Mouse (Mus musculus) fibroblast of lung, adult 2 months (primary cell): ENCODE data around the gene Gm7954.
"Not testable (repeated sequence)": the region's sequence is repeated elsewhere in the genome, so short reads cannot be mapped to it uniquely, and the experiment has no call there.

Experiments used
- DNase-seq: peaks from one replicate; pipeline ENCODE4 v3.0.0-alpha.2; 2011; ENCODE audit warnings: low read depth

The Gm7954 gene

DNA sequence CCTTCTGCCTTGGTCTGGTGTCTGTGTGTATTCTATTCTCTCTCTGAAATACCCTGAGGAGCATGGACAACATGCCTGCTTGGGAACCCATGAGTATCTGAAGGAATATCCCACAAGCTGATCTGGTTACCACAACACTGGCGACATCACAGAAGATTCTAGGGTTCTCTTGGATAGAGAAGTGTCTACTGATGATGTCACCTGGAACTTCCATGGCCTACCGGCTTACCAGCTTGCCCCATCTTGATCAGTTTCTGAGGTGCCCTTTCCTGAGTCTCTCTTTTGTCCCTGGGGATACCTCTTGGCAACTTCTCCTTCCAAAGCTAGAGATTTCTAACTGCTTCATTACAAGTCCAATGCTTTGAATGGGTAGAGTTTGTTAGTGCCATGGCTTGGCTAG lies at the start of gene Gm7954:
TSS of gene Gm7954 (minus strand) at position 101 of the 400 bp plus-strand sequence.
- DNase-seq = not testable (repeated sequence)

DNA sequence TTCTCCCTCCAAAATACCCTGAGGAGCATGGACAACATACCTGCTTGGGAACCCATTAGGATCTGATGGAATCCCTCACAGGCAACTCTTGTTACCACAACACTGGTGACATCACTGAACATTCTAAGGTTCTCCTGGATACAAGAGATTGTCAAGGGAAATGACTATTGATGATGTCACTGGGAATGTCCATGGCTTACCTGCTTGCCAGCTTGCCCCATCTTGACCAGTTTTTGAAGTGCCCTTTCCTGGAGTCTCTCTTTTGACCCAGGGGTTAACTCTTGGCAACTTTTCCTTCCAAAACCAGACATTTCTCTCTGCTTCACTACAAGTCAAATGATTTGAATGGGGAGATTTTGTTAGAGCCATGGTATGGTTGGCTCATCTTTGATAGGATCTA lies 36.1 kb upstream of the Gm7954 start, which contains the start of gene Gm3486:
TSS of gene Gm3486 (minus strand) at position 101 of the 400 bp plus-strand sequence.
- not testable (repeated sequence) for DNase-seq

DNA sequence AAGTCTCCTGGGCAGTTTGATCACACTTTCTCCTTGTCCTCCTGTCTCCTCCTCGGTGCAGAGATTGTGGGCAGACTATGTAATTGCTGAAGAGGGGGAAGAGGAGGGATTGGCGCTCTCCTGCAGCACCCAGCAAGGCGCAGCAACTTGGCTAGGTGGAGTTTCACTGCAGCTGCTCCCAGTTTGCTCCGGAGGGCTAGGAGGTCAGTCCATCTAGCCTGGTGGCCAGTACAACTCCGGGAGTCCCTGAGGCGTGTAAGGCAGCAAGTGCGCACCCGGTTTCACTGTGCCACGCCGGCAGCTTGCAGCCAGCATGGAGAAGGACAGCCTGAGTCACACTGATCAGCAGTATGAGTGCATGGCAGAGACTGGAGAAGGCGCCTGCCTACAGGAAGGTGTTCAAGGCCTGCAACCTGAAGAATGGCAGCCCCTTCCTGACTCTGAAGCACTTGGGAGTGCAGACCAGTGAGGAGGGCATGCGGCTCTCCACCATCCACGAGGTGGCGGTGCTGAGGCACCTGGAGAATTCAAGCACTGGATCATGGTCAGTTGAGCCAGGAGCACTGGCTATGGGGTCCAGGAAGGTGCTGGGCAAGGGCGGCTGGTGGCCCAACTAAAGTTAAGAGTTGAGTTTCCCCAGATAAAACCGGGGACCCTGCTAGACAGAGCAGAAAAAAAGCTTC lies 27.8 kb downstream of the Gm7954 start:
- not testable (repeated sequence) for DNase-seq

DNA sequence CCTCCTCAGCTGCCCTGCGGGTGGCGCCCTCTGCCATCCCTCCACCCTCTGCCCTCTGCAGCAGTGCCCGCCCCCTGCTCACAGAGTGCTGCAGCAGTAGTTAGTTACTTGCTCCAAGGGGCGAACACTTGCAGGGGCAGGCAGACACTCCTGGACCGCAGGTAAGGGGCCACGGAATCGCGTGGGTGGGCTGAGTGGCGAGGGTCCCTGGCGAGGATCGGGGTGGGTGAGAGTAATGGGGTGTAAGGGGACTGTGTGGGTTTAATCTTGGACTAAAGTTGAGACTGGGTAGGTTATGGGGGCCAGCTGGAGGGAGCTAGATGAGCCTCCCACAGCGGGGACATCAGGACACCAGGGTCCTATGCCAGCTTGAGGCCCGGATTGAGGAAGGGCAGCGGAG lies 28.6 kb downstream of the Gm7954 start:
- not testable (repeated sequence) for DNase-seq

DNA sequence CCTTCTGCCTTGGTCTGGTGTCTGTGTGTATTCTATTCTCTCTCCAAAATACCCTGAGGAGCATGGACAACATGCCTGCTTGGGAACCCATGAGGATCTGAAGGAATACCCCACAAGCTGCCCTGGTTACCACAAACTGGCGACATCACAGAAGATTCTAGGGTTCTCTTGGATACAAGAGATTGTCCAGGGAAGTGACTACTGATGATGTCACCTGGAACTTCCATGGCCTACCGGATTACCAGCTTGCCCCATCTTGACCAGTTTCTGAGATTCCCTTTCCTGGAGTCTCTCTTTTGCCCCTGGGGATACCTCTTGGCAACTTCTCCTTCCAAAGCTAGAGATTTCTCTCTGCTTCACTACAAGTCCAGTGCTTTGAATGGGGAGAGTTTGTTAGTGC lies 45.1 kb downstream of the Gm7954 start, which contains the start of gene Gm6482:
TSS of gene Gm6482 (minus strand) at position 101 of the 400 bp plus-strand sequence.
- DNase-seq = not testable (repeated sequence)
